Mouse (Mus musculus) Muller cell, postnatal 12 days (primary cell): ENCODE data around the gene Nt5c2.

Experiments
- DNase-seq: peaks from one replicate; pipeline ENCODE4 v3.0.0-alpha.2; 2015; ENCODE audit errors: inconsistent ontology term

Gene Nt5c2

GRCm38 (mm10) chr19:46967861-46968260 lies 47.1 kb downstream of the Nt5c2 start:
- no peak for DNase-seq

- DNase-seq: no peak
These were observed 48.6 kb downstream of the Nt5c2 start for GRCm38 (mm10) chr19:46966330-46966729.

- no peak for DNase-seq
These were observed 49.5 kb downstream of the Nt5c2 start for GRCm38 (mm10) chr19:46965496-46965895.

- DNase-seq: no peak
These were observed 50.6 kb downstream of the Nt5c2 start for GRCm38 (mm10) chr19:46964353-46964752.

GRCm38 (mm10) chr19:46963440-46963839 lies 51.5 kb downstream of the Nt5c2 start:
- DNase-seq: no peak

- peak; percentile 82 for DNase-seq
These were observed 52.1 kb downstream of the Nt5c2 start for GRCm38 (mm10) chr19:46962841-46963240.

- DNase-seq: peak; percentile 89
These were observed 52.7 kb downstream of the Nt5c2 start for GRCm38 (mm10) chr19:46962171-46962772.

- peak; percentile 91 for DNase-seq
These were observed 53.3 kb downstream of the Nt5c2 start for GRCm38 (mm10) chr19:46961652-46962051.

- peak; percentile 63 for DNase-seq
These were observed 53.8 kb downstream of the Nt5c2 start for GRCm38 (mm10) chr19:46961047-46961651.

- DNase-seq: no peak
These were observed 54.6 kb downstream of the Nt5c2 start for GRCm38 (mm10) chr19:46960101-46961046.

GRCm38 (mm10) chr19:46959536-46959935 lies 55.4 kb downstream of the Nt5c2 start:
- no peak for DNase-seq

GRCm38 (mm10) chr19:46958566-46958965 lies 56.4 kb downstream of the Nt5c2 start:
- no peak for DNase-seq

- DNase-seq: no peak
These were observed 57.0 kb downstream of the Nt5c2 start for GRCm38 (mm10) chr19:46957971-46958370.

GRCm38 (mm10) chr19:46957001-46957400 lies 58.0 kb downstream of the Nt5c2 start:
- DNase-seq: no peak

- DNase-seq: no peak
These were observed 58.5 kb downstream of the Nt5c2 start for GRCm38 (mm10) chr19:46956410-46956809.

GRCm38 (mm10) chr19:46955630-46956029 lies 59.3 kb downstream of the Nt5c2 start:
- DNase-seq: no peak

GRCm38 (mm10) chr19:46953536-46953935 lies 61.4 kb downstream of the Nt5c2 start:
- no peak for DNase-seq

- DNase-seq: no peak
These were observed 62.0 kb downstream of the Nt5c2 start for GRCm38 (mm10) chr19:46952986-46953385.

- no peak for DNase-seq
These were observed 70.6 kb downstream of the Nt5c2 start for GRCm38 (mm10) chr19:46944341-46944740.

GRCm38 (mm10) chr19:46937173-46937572 lies 77.8 kb downstream of the Nt5c2 start:
- no peak for DNase-seq

- no peak for DNase-seq
These were observed 80.9 kb downstream of the Nt5c2 start for GRCm38 (mm10) chr19:46934025-46934424.

GRCm38 (mm10) chr19:46932608-46933007 lies 82.3 kb downstream of the Nt5c2 start:
- DNase-seq: no peak

GRCm38 (mm10) chr19:46930026-46930425 lies 84.9 kb downstream of the Nt5c2 start:
- DNase-seq: no peak
